Mouse (Mus musculus) erythroblast, embryonic 14.5 days (primary cell): ENCODE measurements around the gene Ehd4.

Experiments
- GATA1 ChIP-seq: IDR thresholded peaks from 2 replicates; pipeline ENCODE4 v1.6.1; 2012; ENCODE audit warnings: low read length, inconsistent platforms, mixed read lengths
- TAL1 ChIP-seq: IDR thresholded peaks from 3 replicates; pipeline ENCODE4 v1.6.1; 2012; ENCODE audit warnings: low read length, inconsistent platforms, mixed read lengths

- TF ChIP-seq GATA1 (no peak), TAL1 (no peak)
Measured at GRCm38 (mm10) chr2:120060190-120060589, 94.2 kb downstream of the Ehd4 start.
